Mouse (Mus musculus) stomach, embryonic 15.5 days (tissue): ENCODE measurements around the gene Gm12216. TPM values are rescaled to one million over a fixed set of nuclear protein-coding genes. Genes with fewer than 3 reads are reported as not detected.

Experiments used
- ATAC-seq: fragments of 200-750 bp; cut with Nextera tagmentation; 2 replicates; pipeline ENCODE4 v1.8.0; 2017; ENCODE audit warnings: low read depth, moderate number of reproducible peaks, moderate TSS enrichment; ENCODE audit not compliant: insufficient read depth, low FRiP score
- H3K27ac ChIP-seq: fragments of 300-500 bp; sonication (generic); 2 replicates; pipeline ENCODE4 v1.5.1; 2015; ENCODE audit warnings: mild to moderate bottlenecking, inconsistent platforms
- H3K27me3 ChIP-seq: fragments of 300-500 bp; sonication (generic); replicated peaks from 2 replicates; pipeline ENCODE4 v1.6.1; 2015; ENCODE audit warnings: inconsistent platforms
- H3K36me3 ChIP-seq: fragments of 300-500 bp; sonication (generic); 2 replicates; pipeline ENCODE4 v1.6.1; 2015; ENCODE audit warnings: inconsistent platforms
- H3K4me1 ChIP-seq: fragments of 300-500 bp; sonication (generic); 2 replicates; pipeline ENCODE4 v1.6.1; 2015; ENCODE audit warnings: inconsistent platforms
- H3K4me2 ChIP-seq: fragments of 300-500 bp; sonication (generic); 2 replicates; pipeline ENCODE4 v1.6.1; 2015; ENCODE audit warnings: mild to moderate bottlenecking, inconsistent platforms
- H3K4me3 ChIP-seq: fragments of 300-500 bp; sonication (generic); replicated peaks from 2 replicates; pipeline ENCODE4 v1.5.1; 2015; ENCODE audit warnings: inconsistent platforms
- H3K9ac ChIP-seq: fragments of 300-500 bp; sonication (generic); 2 replicates; pipeline ENCODE4 v1.6.1; 2015; ENCODE audit warnings: inconsistent platforms
- H3K9me3 ChIP-seq: fragments of 300-500 bp; sonication (generic); 2 replicates; pipeline ENCODE4 v1.6.1; 2016; ENCODE audit warnings: inconsistent platforms
- WGBS: fragments of 180-500 bp; shearing (Covaris S2); methylation state at CpG from one replicate; pipeline ENCODE4 v1.1.7; 2015; 5-methylcytosine and 5-hydroxymethylcytosine counted together
- polyA plus RNA-seq: library from polyadenylated mRNA; unstranded; fragments of >200 nt; fragmentation: Nextera tagmentation; extraction: Ambion mirVana; gene quantifications from 2 replicates; pipeline ENCODE4 v1.2.1, GENCODE M21; 2015

Gene Gm12216
- polyA plus RNA-seq, 1 experiment from 2014 or later, result 1.7 TPM

DNA sequence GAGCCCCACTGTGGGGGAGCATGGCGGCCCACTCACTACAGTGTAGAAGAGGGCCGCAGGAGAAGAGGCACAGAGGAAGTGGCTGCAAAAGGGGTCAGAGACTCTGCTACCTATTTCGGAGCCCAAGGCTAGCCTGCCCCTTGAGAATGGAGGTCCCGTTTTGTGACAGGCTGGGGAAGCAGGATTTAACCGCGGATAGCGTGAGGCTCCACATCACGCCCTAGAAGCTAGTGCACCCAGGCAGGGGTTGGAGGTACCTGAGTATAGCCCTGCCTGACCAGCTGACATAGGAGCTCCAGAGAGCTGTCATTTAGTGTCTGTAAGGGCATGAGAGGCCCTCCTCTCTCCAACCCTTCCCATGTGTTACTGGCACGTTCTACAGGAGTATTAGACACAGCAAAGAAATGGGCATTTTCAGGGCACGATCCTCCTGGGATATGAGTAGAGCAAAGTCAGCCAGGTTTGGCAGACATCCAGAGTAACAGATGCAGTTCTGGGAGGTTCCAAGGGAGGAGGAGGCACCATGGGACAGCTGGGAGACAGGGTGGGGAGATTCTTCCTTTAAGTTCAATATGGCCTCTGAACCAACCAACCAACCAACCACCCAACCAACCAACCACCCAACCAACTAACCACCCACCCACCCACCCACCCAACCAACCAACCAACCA lies 60.9 kb downstream of the Gm12216 start:
- Histone ChIP-seq H3K4me2 (no peak overlapping the region), H3K36me3 (no peaks in the 10 kb centered on the region), H3K9ac (no peak overlapping the region), H3K27me3 (no peaks in the 10 kb centered on the region), H3K27ac (no peak overlapping the region), H3K4me3 (no peak overlapping the region), H3K4me1 (peaks cover 41% of the 10 kb centered on the region), H3K9me3 (no peaks in the 10 kb centered on the region)
- WGBS, result 83% methylated on average over 10 of the region's 10 CpGs
- no peak for ATAC-seq

DNA sequence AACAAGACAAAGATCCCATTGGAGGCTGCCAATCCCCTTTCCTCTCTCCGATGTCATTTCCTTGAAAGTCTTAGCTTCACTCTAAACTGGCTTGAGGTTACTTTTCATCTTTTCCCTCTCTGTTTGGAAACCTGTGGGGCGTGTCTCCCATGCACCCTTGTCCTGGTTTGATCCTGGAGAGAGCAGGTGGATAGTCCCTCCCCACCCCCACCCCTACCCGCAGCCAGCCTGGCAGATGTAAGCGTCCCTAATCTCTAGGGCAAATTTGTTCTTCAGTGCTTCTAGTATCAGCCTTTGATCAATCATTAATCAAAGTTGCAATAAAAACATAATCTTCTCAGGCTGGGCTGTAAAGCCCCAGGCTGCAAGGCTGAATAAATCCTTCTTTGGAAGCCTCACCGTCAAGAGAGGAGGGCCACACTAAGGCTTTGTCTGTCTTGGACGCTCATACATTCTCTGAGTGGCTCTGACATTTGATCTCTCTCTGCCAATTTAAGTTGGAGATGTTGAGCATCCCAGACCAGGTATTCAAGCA lies 61.6 kb downstream of the Gm12216 start:
- no peaks in the 10 kb centered on the region for H3K9me3 ChIP-seq
- WGBS, result 43% methylated on average over 6 of the region's 6 CpGs
- peak overlapping the region; percentile 77 for H3K27ac ChIP-seq
- H3K4me3 ChIP-seq, result no peak overlapping the region
- H3K4me2 ChIP-seq, result no peak overlapping the region
- no peak for ATAC-seq
- no peaks in the 10 kb centered on the region for H3K27me3 ChIP-seq
- no peaks in the 10 kb centered on the region for H3K36me3 ChIP-seq
- no peak overlapping the region for H3K9ac ChIP-seq
- peaks cover 41% of the 10 kb centered on the region for H3K4me1 ChIP-seq

DNA sequence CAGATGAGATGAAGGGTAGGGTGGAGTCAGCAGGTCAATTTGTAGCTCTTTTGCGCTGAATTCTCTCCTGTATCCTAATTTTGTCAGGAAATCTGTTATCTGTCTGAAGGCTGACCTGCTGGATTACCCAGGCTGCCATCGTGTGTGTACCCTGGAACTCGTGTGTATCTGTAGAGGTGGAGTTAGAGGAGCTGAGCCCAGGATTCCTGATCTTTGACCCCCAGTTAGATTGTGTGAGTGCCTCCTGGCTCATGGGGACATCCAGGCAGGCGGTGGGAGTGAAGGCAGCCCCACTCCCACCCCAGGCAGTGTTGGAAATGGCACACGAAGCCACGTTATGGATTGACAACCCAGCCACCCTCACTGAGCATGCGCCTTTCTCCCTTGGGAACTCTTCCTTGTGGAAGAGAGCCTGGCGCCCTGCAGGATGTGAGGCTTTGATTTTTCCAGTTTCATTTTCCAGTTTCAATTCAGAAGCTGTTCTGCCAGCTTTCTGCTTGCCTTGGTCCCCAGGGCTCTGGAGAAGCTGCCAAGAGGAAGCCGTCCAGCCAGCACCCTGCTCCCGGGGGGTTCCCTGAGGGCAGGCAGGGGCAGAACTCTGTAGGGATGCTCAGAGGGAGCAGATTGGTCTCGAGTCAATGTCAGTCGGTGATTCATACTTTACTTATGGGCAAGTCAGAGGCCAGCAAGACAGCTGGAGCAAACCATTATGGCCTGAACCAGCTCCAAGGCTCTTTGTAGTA lies 62.5 kb downstream of the Gm12216 start:
- Histone ChIP-seq H3K9ac (no peak overlapping the region), H3K27me3 (no peaks in the 10 kb centered on the region), H3K9me3 (no peaks in the 10 kb centered on the region), H3K36me3 (no peaks in the 10 kb centered on the region), H3K4me2 (peak overlapping the region; percentile 22), H3K4me3 (no peak overlapping the region), H3K4me1 (peaks cover 41% of the 10 kb centered on the region), H3K27ac (peak overlapping the region; percentile 77)
- WGBS, result 42% methylated on average over 12 of the region's 12 CpGs
- ATAC-seq, result no peak; the same call in 1 of the 2 replicates

DNA sequence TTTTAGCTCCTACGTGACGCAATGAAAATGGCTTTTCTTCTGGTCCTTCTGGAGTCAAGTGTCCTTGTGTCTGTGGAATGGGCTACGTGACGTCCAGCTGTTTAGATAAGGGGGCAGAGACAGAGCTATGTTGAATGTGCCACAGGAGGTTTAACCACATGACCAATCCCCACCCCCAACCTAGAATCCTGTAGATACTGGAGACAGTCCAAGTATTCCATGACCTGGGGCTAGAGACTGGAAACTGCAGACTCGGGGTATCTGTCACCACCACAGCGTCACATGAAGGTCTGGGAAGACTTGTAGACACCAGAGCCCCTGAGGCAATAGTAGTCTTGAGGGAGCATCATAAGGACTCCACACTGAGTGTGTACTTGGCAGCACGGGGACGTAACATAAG lies 63.2 kb downstream of the Gm12216 start:
- ATAC-seq, result 0 out of 2 replicates have a peak, but pooled peaks have one; percentile 2
- H3K4me3 ChIP-seq, result no peak overlapping the region
- 60% methylated on average over 8 of the region's 8 CpGs for WGBS
- H3K36me3 ChIP-seq, result no peaks in the 10 kb centered on the region
- peak overlapping the region; percentile 77; the same call in 1 of the 2 replicates for H3K27ac ChIP-seq
- H3K9me3 ChIP-seq, result no peaks in the 10 kb centered on the region
- H3K4me1 ChIP-seq, result peaks cover 41% of the 10 kb centered on the region
- H3K4me2 ChIP-seq, result no peak overlapping the region
- H3K9ac ChIP-seq, result no peak overlapping the region
- no peaks in the 10 kb centered on the region for H3K27me3 ChIP-seq

DNA sequence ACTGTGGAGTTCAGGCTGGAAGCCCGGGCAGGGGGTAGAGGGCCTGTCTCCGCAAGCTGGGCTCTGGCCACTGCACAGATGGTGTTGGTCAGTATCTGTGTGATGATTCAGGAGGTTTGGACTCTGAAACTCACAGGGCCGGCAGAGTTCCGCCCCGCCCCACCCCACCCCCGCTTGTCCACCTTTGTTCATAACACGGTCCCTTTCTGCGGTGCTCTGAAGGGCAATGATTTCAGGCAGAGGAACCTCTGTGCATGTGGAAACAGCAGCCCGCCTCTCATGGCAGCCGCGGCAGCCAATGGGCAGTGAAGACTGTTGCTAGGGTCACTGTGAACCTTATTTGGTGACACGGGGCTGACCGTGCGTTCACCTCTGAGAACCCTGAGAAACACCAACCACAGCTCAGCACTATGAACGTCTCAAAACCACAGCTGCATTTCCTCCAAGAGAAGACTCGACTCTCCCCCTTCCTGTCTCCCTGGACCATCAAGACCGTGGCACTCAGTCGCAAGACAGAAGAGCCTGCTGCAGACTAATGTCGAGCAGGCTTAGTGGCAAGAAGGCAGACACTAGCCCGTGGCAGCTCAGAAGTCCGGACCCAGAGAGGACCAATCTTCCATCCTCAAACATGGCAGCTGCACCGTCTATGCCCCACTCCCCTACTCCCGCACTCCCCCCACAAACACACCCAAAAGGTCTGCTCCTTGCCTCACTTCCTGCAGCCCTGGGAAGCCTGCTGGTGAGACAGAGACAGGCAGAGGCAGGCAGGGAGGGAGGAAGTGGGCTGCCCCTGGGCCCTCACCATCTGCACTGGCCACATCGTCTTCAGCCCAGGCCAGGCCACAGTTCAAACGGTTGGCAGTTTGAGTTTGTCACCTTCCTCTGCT lies 64.1 kb downstream of the Gm12216 start:
- WGBS, result 31% methylated on average over 25 of the region's 25 CpGs
- peak overlapping the region; percentile 72 for H3K27ac ChIP-seq
- peak overlapping the region; percentile 26; the same call in 1 of the 2 replicates for H3K4me2 ChIP-seq
- H3K36me3 ChIP-seq, result no peaks in the 10 kb centered on the region
- no peak overlapping the region for H3K9ac ChIP-seq
- H3K4me3 ChIP-seq, result no peak overlapping the region
- ATAC-seq, result peak; percentile 59
- no peaks in the 10 kb centered on the region for H3K27me3 ChIP-seq
- peaks cover 41% of the 10 kb centered on the region for H3K4me1 ChIP-seq
- H3K9me3 ChIP-seq, result no peaks in the 10 kb centered on the region

DNA sequence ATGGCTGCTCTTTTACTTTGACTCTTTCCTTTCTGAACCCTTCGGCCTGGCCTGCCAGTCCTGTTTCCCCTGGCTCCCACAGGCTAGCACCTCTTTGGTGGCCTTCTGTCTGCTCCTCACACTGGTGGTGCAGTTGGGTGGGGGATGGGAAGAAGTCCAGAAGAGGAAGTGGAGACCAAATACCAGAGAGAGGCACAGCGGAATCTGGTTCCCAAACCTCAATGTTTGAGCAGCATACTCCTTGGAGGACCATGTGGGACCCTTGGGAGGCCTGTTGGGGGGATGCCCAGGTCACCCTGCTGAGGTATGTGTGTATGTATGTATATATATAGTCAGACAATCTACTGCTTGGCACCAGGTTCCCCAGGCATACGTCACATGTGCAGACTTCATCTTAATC lies 65.0 kb downstream of the Gm12216 start:
- H3K4me1 ChIP-seq, result peaks cover 41% of the 10 kb centered on the region
- no peaks in the 10 kb centered on the region for H3K9me3 ChIP-seq
- H3K4me2 ChIP-seq, result no peak overlapping the region
- no peaks in the 10 kb centered on the region for H3K36me3 ChIP-seq
- WGBS, result 61% methylated on average over 3 of the region's 3 CpGs
- no peaks in the 10 kb centered on the region for H3K27me3 ChIP-seq
- ATAC-seq, result no peak
- no peak overlapping the region for H3K9ac ChIP-seq
- peak overlapping the region; percentile 72; the same call in 1 of the 2 replicates for H3K27ac ChIP-seq
- no peak overlapping the region for H3K4me3 ChIP-seq

DNA sequence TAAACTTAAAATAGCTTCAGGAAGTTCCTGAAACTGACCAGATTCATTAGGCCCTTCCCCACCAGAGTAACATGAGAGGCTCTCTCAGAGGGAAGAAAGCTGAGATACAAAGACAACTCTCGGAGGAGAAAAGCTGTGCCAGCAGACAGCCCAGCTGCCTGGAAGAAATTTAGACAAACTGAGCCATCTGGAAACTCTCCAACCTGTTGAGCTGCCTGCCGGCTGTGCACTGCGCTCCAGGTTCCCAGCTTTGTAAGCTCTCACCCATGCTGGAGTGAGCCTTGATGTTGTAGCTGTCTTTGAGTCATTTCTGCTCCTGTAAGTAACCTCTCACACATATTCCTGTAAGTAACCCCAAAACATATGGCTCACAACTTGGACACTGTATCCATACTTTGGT lies 66.1 kb downstream of the Gm12216 start:
- Histone ChIP-seq H3K4me3 (no peak overlapping the region), H3K4me2 (no peak overlapping the region), H3K27ac (no peak overlapping the region), H3K4me1 (peaks cover 41% of the 10 kb centered on the region), H3K27me3 (no peaks in the 10 kb centered on the region), H3K9ac (no peak overlapping the region), H3K36me3 (no peaks in the 10 kb centered on the region), H3K9me3 (no peaks in the 10 kb centered on the region)
- 46% methylated on average over 3 of the region's 3 CpGs for WGBS
- no peak for ATAC-seq

DNA sequence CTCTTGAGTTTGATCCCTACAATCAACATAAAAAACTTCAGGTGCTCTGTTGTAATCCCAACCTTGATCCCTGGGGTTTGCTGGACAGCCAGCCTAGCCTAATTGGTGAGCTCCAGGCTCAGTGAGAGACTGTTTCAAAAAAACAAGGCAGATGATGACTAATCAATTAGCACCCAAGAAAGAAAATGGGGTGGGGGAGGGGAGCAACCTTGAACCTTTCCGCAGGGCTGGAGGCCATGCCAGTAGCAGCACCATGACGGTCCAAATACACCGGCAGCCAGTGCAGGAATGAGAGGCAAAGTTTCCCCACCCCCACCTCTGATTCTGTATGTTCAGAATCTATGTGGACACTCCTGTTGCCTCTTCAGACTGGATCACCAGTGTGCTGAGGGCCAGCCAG lies 69.8 kb downstream of the Gm12216 start:
- H3K27me3 ChIP-seq, result no peaks in the 10 kb centered on the region
- H3K9me3 ChIP-seq, result no peaks in the 10 kb centered on the region
- no peak overlapping the region for H3K9ac ChIP-seq
- H3K4me3 ChIP-seq, result no peak overlapping the region
- no peak for ATAC-seq
- H3K4me1 ChIP-seq, result 0 out of 2 replicates have a peak, but pooled peaks cover 6% of the 10 kb centered on the region
- no peak overlapping the region for H3K27ac ChIP-seq
- WGBS, result 74% methylated on average over 3 of the region's 3 CpGs
- no peak overlapping the region for H3K4me2 ChIP-seq
- H3K36me3 ChIP-seq, result no peaks in the 10 kb centered on the region

DNA sequence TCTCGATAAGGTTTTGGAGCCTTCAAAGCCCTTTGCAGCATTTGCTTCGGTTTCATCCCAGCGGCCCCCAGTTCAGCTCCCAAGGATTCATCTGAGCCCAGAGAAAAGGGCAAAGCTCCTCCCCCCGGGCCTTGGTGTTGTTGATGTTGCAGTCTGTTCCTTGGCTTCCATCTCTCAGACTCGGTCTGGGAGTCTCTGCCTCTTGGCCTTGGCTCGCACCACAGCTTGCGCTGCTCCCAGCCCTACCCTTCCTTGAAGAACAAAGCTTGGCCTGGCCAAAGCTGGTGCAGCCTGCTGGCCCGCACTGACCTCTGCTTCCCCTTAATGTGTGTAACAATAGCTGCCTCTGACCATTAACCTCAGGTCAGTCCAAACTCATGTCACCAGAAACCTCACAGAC lies 70.9 kb downstream of the Gm12216 start:
- H3K27me3 ChIP-seq, result no peaks in the 10 kb centered on the region
- 79% methylated on average over 8 of the region's 8 CpGs for WGBS
- no peak overlapping the region for H3K4me3 ChIP-seq
- H3K4me2 ChIP-seq, result no peak overlapping the region
- ATAC-seq, result no peak
- H3K36me3 ChIP-seq, result no peaks in the 10 kb centered on the region
- no peak overlapping the region for H3K27ac ChIP-seq
- H3K9ac ChIP-seq, result no peak overlapping the region
- H3K9me3 ChIP-seq, result no peaks in the 10 kb centered on the region
- H3K4me1 ChIP-seq, result no peaks in the 10 kb centered on the region

DNA sequence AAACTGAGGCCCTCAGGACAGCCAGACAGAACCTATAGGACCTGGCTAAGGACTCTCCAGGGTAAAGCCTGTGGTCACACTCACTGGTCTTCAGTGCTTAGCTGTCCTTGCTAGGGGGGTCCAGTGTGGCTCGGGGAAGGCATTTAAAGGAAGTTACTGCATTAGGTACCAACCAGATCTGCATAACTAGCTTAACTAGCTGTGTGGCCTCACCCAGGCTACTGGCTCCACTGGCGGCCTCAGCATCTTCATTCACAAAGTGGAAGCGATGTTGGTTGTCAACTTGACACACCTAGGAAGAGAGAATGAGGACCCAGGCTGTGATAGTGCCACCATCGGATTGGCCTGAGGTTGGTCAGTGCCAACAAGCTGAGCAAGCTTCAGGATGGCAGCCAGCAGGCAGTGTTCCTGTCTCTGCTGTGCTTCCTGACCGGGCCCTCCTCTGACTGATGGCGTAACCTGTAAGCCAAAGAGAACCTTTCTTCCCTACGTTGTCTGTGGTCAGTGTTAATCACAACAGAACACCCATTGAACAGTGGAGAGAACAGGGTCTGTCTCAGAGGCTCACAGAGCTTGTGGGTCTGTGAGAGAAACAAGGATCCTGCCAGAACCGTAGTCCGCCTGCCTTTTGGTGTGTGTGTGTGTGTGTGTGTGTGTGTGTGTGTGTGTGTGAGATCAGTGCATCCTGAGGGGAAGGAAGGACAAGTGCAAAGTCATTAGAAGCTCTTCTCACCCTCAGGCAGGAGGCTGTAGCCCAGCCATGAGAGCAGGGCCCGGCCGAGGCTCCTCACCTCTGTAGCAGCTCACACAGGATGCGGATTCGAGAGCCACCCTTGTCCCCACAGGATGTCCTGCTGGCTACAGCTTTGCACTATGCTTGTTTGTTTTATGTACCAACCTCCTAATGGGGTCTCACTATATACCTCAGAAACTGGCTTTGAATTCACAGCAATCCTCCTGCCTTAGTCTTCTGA lies 72.7 kb downstream of the Gm12216 start:
- H3K36me3 ChIP-seq, result no peaks in the 10 kb centered on the region
- H3K9ac ChIP-seq, result no peak overlapping the region
- H3K27me3 ChIP-seq, result no peaks in the 10 kb centered on the region
- H3K27ac ChIP-seq, result peak overlapping the region; percentile 9
- H3K4me2 ChIP-seq, result no peak overlapping the region
- 0 out of 2 replicates have a peak, but pooled peaks have one; percentile 12 for ATAC-seq
- no peak overlapping the region for H3K4me3 ChIP-seq
- H3K9me3 ChIP-seq, result no peaks in the 10 kb centered on the region
- H3K4me1 ChIP-seq, result peaks cover 2% of the 10 kb centered on the region; the same call in 1 of the 2 replicates
- 79% methylated on average over 13 of the region's 13 CpGs for WGBS
